Mouse (Mus musculus): ENCODE results near the gene Il17re.

DNA sequence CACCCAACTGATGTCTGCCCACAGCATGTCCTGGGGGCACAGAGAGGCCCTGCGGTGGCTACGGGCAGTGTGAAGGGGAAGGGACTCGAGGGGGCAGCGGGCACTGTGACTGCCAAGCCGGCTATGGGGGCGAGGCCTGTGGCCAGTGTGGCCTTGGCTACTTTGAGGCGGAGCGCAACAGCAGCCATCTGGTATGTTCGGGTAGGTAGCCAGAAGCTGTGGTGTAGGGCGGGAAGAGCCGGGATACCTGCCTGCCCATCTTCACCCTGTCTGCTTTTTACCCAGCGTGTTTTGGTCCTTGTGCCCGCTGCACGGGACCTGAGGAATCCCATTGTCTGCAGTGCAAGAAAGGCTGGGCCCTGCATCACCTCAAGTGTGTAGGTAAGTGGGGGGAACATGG, 31.1 kb downstream of the Il17re start:
- TF ChIP-seq CTCF (IDR thresholded peaks at IDR 0.05) (no peak), EP300 (IDR thresholded peaks at IDR 0.05) (no peak)
